23 mouse cellular contexts compared by ENCODE assay signal in genomic region chr11:113435696-113436095, GRCm38 (mm10).
DNase-seq lines count a peak whose midpoint lies in the region; ATAC-seq and TF ChIP-seq lines count a peak whose summit lies in the region.
"Had no signal": no experiment of that assay in that cellular context is flagged by ENCODE, and none has a peak within 500 bp of the region (broad histone marks: within the 10 kb centered on the region; RNA-seq: fewer than 3 reads in every experiment).

No protein-coding gene starts in this region.

- no peak for ATAC-seq in hindbrain, embryonic 13.5 days (ENCODE audit: low FRiP score)
- peak; percentile 61 for ATAC-seq in lung, embryonic 16.5 days (ENCODE audit: low read depth)
- no peak for ATAC-seq in forebrain, embryonic 11.5 days (replicated peaks; ENCODE audit: low FRiP score)
- ATAC-seq: forebrain, postnatal 0 days; hindbrain, embryonic 16.5 days had no signal

- DNase-seq in hindbrain, embryonic 10.5 days (ENCODE audit: low spot score): peak; percentile 37
- no peak for DNase-seq in lung, adult 2 months
- DNase-seq in embryo, embryonic 10.5 days (ENCODE audit: low spot score): peak; percentile 46
- DNase-seq in embryo, embryonic 11 days: peak; percentile 41
- no peak for DNase-seq in ovary, postnatal 10 days (ENCODE audit: low spot score)
- DNase-seq in forebrain, embryonic 11.5 days (ENCODE audit: low spot score): no peak
- DNase-seq: adrenal gland, adult 2 months; adrenal gland, postnatal 25 days; cerebellum, adult 18-20 months; cerebellum, adult 9-11 months; cerebellum, postnatal 36 days; forebrain, postnatal 0 days; gastrocnemius, postnatal 14 days; heart, adult 2 months; heart, postnatal 14 days had no signal

- peaks cover 61% of the 10 kb centered on the region for H3K27me3 ChIP-seq in hindbrain, embryonic 10.5 days (ENCODE audit: insufficient read depth, poor library complexity, severe bottlenecking)
- H3K27me3 ChIP-seq in hindbrain, embryonic 13.5 days: peaks cover 9% of the 10 kb centered on the region; the same call in 1 of the 2 replicates
- no peaks in the 10 kb centered on the region for H3K27me3 ChIP-seq in lung, embryonic 16.5 days (ENCODE audit: control insufficient read depth, insufficient read depth, low read depth, low read length)
- peaks cover 8% of the 10 kb centered on the region; the same call in 1 of the 2 replicates for H3K27me3 ChIP-seq in forebrain, embryonic 11.5 days (ENCODE audit: control insufficient read depth, insufficient read depth, low read length)
- H3K27me3 ChIP-seq: embryonic facial prominence, embryonic 15.5 days had no signal

- H3K4me2 ChIP-seq in hindbrain, embryonic 13.5 days: no peak overlapping the region
- H3K4me2 ChIP-seq in lung, embryonic 16.5 days (ENCODE audit: low read depth, low read length): no peak overlapping the region
- H3K4me2 ChIP-seq in forebrain, embryonic 11.5 days (ENCODE audit: low read depth, low read length, severe bottlenecking): no peak overlapping the region
- H3K4me2 ChIP-seq: embryonic facial prominence, embryonic 15.5 days; forebrain, embryonic 12.5 days; heart, embryonic 11.5 days; heart, embryonic 15.5 days had no signal

- peaks cover 58% of the 10 kb centered on the region for H3K4me1 ChIP-seq in hindbrain, embryonic 10.5 days (replicated peaks)
- peaks cover 25% of the 10 kb centered on the region for H3K4me1 ChIP-seq in hindbrain, embryonic 13.5 days (replicated peaks)
- peaks cover 2% of the 10 kb centered on the region; the same call in 1 of the 2 replicates for H3K4me1 ChIP-seq in lung, embryonic 16.5 days (replicated peaks; ENCODE audit: control insufficient read depth, insufficient read depth, low read length)
- no peaks in the 10 kb centered on the region for H3K4me1 ChIP-seq in lung, adult 2 months (ENCODE audit: control insufficient read depth, insufficient read depth, low read length)
- peaks cover 16% of the 10 kb centered on the region for H3K4me1 ChIP-seq in forebrain, embryonic 11.5 days (replicated peaks; ENCODE audit: control insufficient read depth, insufficient read depth, low read length)

- peaks cover 9% of the 10 kb centered on the region; the same call in 1 of the 2 replicates for H3K9me3 ChIP-seq in hindbrain, embryonic 10.5 days
- peaks cover 6% of the 10 kb centered on the region; the same call in 1 of the 2 replicates for H3K9me3 ChIP-seq in hindbrain, embryonic 13.5 days
- H3K9me3 ChIP-seq in lung, embryonic 16.5 days (ENCODE audit: control insufficient read depth, low read length): 0 out of 2 replicates have a peak, but pooled peaks cover 2% of the 10 kb centered on the region
- no peaks in the 10 kb centered on the region for H3K9me3 ChIP-seq in forebrain, embryonic 11.5 days (ENCODE audit: control insufficient read depth, low read length)
- H3K9me3 ChIP-seq: embryonic facial prominence, embryonic 15.5 days; forebrain, embryonic 12.5 days; heart, embryonic 15.5 days had no signal

- H3K36me3 ChIP-seq in hindbrain, embryonic 10.5 days: peaks cover 9% of the 10 kb centered on the region; the same call in 1 of the 2 replicates
- H3K36me3 ChIP-seq in hindbrain, embryonic 13.5 days: no peaks in the 10 kb centered on the region
- H3K36me3 ChIP-seq in lung, embryonic 16.5 days (ENCODE audit: control insufficient read depth, insufficient read depth, low read length): no peaks in the 10 kb centered on the region
- no peaks in the 10 kb centered on the region for H3K36me3 ChIP-seq in forebrain, embryonic 11.5 days (ENCODE audit: control insufficient read depth, insufficient read depth, low read length)
- H3K36me3 ChIP-seq: embryonic facial prominence, embryonic 15.5 days; forebrain, embryonic 12.5 days; heart, embryonic 15.5 days had no signal

- no peak for TF ChIP-seq CTCF in lung, adult 2 months (IDR thresholded peaks at IDR 0.05; ENCODE audit: insufficient read depth, low read length)

- H3K4me3 ChIP-seq in hindbrain, embryonic 10.5 days: no peak overlapping the region
- no peak overlapping the region for H3K4me3 ChIP-seq in hindbrain, embryonic 13.5 days
- H3K4me3 ChIP-seq in lung, embryonic 16.5 days (ENCODE audit: low read length): no peak overlapping the region
- H3K4me3 ChIP-seq in lung, adult 2 months (replicated peaks; ENCODE audit: extremely low read depth, low read depth, low read length): no peak overlapping the region
- H3K4me3 ChIP-seq in forebrain, embryonic 11.5 days (ENCODE audit: low read depth, low read length): no peak overlapping the region
- H3K4me3 ChIP-seq: embryonic facial prominence, embryonic 15.5 days; erythroblast, embryonic 14.5 days; forebrain, embryonic 12.5 days; heart, adult 2 months; heart, embryonic 15.5 days had no signal

- 37% methylated on average over 5 of the region's 5 CpGs for WGBS in hindbrain, embryonic 10.5 days
- 40% methylated on average over 5 of the region's 5 CpGs for WGBS in hindbrain, embryonic 13.5 days
- 56% methylated on average over 5 of the region's 5 CpGs for WGBS in lung, embryonic 16.5 days
- WGBS in lung, adult 2 months: 55% methylated on average over 5 of the region's 5 CpGs
- WGBS in forebrain, embryonic 11.5 days: 49% methylated on average over 5 of the region's 5 CpGs

- H3K9ac ChIP-seq in hindbrain, embryonic 13.5 days: no peak overlapping the region
- no peak overlapping the region for H3K9ac ChIP-seq in lung, embryonic 16.5 days (ENCODE audit: low read length)
- no peak overlapping the region for H3K9ac ChIP-seq in forebrain, embryonic 11.5 days (ENCODE audit: low read length)
- H3K9ac ChIP-seq: embryonic facial prominence, embryonic 15.5 days; forebrain, embryonic 12.5 days; forebrain, postnatal 0 days; heart, embryonic 15.5 days had no signal

- no peak for TF ChIP-seq POLR2A in lung, adult 2 months (IDR thresholded peaks at IDR 0.05; ENCODE audit: borderline replicate concordance, extremely low read depth, low read depth, low read length)

- peak overlapping the region; percentile 46 for H3K27ac ChIP-seq in hindbrain, embryonic 10.5 days
- H3K27ac ChIP-seq in hindbrain, embryonic 13.5 days: no peak overlapping the region
- peak overlapping the region; percentile 45 for H3K27ac ChIP-seq in lung, embryonic 16.5 days (ENCODE audit: low read length)
- no peak overlapping the region for H3K27ac ChIP-seq in forebrain, embryonic 11.5 days (ENCODE audit: low read depth, low read length)
- H3K27ac ChIP-seq: embryonic facial prominence, embryonic 15.5 days; forebrain, embryonic 12.5 days; heart, adult 2 months; heart, embryonic 15.5 days had no signal

Comparison
In these comparisons a context has a peak if more than half of its experiments do, and no peak if none do; other contexts are left out.
1. H3K27ac ChIP-seq: peak in hindbrain, embryonic 10.5 days (single experiment) and lung, embryonic 16.5 days (single experiment); none in hindbrain, embryonic 13.5 days (single experiment) and forebrain, embryonic 11.5 days (single experiment).
2. DNase-seq: peak in hindbrain, embryonic 10.5 days (single experiment), embryo, embryonic 10.5 days (single experiment) and embryo, embryonic 11 days (single experiment); none in lung, adult 2 months (single experiment), ovary, postnatal 10 days (single experiment) and forebrain, embryonic 11.5 days (single experiment).